Mouse (Mus musculus) urinary bladder, postnatal 14 days (tissue): ENCODE results near the gene Skap1.

Experiments
- DNase-seq: peaks from one replicate; pipeline ENCODE4 v3.0.0; 2021; ENCODE audit warnings: low spot score

Skap1 gene

DNA sequence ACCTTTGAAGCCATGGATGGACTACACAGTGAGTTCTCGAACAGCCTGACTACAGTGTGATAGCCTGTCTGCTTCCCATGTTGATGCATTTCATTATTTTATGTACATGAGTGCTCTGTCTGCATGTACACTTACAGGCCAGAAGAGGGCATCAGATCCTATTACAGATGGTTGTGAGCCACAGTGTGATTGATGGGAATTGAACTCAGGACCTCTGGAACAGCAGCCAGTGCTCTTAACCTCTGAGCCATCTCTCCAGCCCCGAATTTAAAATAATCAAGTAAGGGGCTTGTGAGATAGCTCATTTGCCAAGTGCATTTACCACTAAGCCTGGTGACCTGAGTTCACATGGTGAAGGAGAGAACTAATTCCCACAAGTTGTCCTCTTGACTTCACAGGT is 317.0 kb downstream of the Skap1 start:
- DNase-seq: no peak

GRCm38 (mm10) chr11:96784847-96785246 is 320.5 kb downstream of the Skap1 start:
- peak; percentile 81 for DNase-seq

GRCm38 (mm10) chr11:96786731-96787450 is 322.5 kb downstream of the Skap1 start:
- no peak for DNase-seq

DNA sequence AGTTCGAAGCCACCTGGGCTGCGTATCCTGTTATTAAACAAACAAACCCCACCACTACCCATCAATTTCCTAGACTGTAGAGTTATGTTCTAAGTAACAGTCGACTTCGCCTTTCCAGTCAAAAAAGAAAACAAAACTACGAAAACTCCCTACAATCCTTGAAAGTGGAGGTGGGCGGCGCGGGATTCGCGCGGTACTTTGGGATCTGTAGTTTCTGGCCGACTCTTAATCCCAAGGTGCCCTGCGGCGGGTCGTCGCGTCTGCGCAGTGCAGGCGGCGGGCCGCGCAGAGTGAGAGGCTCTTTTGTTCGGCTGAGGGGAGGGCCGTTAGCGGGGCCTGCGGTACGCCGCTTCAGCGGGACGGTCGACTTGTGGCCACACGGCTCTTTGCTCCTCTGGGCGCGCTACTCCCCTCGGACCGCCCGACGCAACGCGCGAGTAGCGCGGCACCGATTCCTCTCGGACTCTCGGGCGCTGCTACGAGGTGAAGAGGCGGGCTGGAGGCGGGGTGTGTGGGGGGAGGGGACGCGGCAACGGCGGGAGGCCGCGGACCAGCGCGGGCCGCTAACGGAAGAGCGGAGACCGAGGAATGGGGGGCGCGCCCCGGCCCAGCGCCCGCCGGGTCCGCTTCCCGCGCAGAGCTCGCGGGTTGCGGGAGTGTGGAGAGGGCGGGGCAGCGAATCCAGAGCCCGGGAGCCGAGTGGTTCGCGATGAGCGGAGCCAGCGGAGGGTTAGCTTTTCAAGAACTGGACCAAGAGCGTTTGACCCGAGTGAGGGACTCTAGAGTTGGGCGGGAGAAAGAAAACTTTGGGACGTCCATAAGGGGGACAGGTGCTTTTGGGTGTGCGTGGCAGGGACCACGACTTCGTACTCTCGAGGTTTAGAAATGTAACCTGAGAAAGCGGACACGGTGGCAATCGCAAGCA is 324.7 kb downstream of the Skap1 start, which contains the start of gene Cbx1:
TSS of gene Cbx1 (plus strand) at position 257 of the 925 bp plus-strand sequence.
- peak; percentile 91 for DNase-seq

- DNase-seq: no peak
Observed at GRCm38 (mm10) chr11:96789990-96790389, 325.6 kb downstream of the Skap1 start.

DNA sequence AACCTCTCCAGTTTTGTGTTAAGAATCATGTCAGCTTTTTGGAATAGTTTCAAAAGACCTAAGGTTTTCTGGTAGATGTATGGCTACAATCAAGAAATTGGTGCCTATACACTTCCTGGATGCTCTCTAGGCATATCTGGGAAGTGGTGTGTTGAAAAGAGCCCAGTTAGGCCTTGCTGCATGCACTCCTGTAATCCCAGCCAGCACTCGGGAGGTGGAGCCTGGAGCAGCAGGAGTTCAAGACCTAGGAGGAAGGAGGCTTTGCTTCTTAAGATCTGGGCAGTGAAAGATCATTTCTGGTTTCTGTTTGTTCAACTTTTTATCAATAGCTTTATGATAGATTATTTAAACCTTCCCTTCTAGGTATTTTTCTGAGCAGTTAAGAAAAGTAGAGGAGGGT is 326.3 kb downstream of the Skap1 start:
- no peak for DNase-seq

GRCm38 (mm10) chr11:96795491-96795890 is 331.1 kb downstream of the Skap1 start:
- no peak for DNase-seq

DNA sequence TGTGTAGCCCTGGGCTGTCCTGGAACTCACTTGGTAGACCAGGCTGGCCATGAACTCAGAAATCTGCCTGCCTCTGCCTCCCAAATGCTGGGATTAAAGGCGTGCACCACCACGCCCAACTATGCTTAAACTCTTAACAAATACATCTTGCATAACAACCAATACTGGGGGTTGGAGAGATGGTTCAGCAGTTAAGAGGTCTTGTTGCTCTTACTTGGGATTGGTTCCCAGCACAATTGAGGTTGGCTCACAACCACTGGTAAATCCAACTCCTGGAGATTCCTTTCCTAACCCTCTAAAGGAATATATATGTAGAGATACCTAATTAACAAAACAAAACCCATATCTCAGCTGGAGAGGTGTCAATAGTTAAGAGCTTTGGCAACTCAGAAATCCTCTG is 331.7 kb downstream of the Skap1 start:
- no peak for DNase-seq

- no peak for DNase-seq
Observed at GRCm38 (mm10) chr11:96796586-96796985, 332.2 kb downstream of the Skap1 start.

- DNase-seq: no peak
Observed at GRCm38 (mm10) chr11:96799511-96799910, 335.1 kb downstream of the Skap1 start.

DNA sequence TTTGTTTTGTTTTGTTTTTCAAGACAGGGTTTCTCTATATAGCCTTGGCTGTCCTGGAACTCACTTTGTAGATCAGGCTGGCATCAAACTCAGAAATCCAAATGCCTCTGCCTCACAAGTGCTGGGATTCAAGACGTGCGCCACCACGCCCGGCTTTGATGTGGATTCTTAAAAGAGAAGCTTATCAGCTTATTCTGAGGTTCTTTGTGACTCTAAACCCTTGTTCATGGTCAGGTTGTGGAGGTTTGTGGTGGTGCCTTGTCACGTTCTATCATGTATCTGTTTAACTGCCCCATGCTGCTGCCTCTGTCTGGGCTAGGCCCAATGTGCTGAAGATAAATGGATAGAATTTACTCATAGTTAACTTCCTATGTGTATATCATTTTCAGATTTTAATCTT is 341.2 kb downstream of the Skap1 start:
- DNase-seq: no peak

DNA sequence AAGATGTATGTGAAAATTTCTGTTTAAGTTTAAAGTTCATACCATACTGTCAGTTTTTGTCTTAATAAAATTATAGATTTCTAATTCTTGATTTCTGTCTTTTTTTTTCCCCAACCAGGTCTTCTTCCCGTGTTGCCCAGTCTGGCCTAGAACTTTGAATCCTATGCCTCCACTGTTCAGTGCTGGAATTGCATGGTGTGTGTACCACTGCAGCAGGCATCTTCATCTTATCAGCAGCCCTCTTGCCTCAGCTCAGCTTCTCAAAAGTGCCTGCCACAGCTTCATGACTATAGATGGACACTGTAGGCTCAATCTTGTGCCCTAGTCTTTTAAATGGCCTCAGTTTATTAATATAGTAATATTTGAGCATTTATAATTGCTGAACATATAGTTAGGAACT is 343.7 kb downstream of the Skap1 start:
- no peak for DNase-seq
